Mouse (Mus musculus): ENCODE results near the gene Olfr1453.
"Not testable (repeated sequence)": the region's sequence is repeated elsewhere in the genome, so short reads cannot be mapped to it uniquely, and the experiment has no call there.

Olfr1453 gene

GRCm38 (mm10) chr19:13028227-13028626, at the start of gene Olfr1453:
Gene Olfr1453, minus strand, starts transcription at chr19:13028327.
- DNase-seq (ENCODE audit: low spot score) = no peak

DNA sequence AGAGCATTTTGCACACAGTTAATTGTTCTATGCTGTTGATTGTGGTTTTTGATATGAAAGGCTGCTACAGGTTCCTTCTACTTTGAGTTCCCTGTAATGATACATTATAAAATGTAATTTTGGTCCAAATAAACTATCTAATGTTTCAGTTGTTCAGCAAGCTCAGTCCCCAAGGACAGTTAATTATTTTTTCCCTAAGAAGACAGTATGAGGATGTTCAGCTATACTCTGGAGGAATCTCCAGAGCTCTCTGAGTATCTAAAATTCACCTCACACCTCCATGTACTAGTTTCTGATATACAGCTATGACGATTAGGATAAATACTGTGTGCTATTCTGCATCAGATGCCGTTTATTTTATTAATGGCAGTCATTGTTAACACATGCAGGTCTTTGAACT, 32.2 kb upstream of the Olfr1453 start, which contains the start of gene Olfr1454:
TSS of gene Olfr1454 (plus strand) at position 301 of the 400 bp plus-strand sequence.
- no peak for DNase-seq (ENCODE audit: low spot score)

DNA sequence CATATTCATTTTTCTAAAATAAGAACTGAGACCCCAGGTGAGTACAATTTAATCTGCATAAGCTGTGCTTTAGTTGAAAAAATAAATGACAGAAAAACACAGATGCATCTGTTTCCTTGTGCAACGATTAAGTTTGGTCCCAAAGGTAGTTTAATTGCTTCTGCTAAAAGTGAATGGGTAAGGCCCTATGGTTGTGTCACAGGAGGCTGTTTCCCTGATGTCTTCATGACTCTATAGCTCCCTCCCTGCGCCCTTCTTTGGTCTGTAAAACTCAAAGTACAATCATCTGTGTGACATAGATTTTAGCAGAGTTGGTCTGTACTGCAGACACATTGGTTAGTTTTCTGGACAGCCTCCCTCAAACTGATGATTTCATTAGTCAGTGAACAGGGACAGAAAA, 33.4 kb downstream of the Olfr1453 start, which contains the start of gene Olfr1451:
TSS of gene Olfr1451 (plus strand) at position 301 of the 400 bp plus-strand sequence.
- DNase-seq (ENCODE audit: low spot score) = no peak

DNA sequence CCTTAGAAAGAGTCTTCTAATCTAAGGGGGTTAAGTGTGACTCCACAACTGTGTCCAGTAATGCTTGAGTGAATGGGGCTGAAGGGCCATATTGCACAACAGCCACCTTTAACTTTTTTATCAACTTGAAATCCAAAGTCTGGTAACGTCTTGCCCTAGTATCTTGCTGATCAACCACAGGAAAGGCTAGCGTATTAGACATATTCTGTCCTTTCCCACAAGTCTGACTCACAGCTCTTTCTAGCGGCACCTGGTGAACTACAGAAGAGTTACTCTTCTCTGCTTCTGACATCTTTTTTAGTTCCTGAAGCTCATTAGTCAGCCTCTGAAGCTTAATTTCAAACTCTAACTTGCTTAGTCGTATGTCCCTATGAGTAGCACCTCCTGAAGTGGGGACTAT, 35.8 kb downstream of the Olfr1453 start:
- DNase-seq (ENCODE audit: low spot score) = not testable (repeated sequence)

Data from layer of hippocampus, adult 11-12 months (tissue).